Mouse (Mus musculus): ENCODE measurements around the gene Cxcr1. TPM values are rescaled to one million over a fixed set of nuclear protein-coding genes. Genes with fewer than 3 reads are reported as not detected.

The Cxcr1 gene
- polyA plus RNA-seq, 1 experiment from 2014 or later: not detected

- WGBS: 62% methylated on average over 5 of the region's 5 CpGs
- Histone ChIP-seq H3K4me2 (ENCODE audit: low read depth) (no peak overlapping the region), H3K27me3 (ENCODE audit: control insufficient read depth, insufficient read depth, low read length) (no peaks in the 10 kb centered on the region), H3K9me3 (ENCODE audit: control insufficient read depth, low read length) (no peaks in the 10 kb centered on the region), H3K4me1 (ENCODE audit: control insufficient read depth, insufficient read depth, low read length) (no peaks in the 10 kb centered on the region), H3K36me3 (ENCODE audit: control insufficient read depth, insufficient read depth, low read length) (no peaks in the 10 kb centered on the region), H3K4me3 (ENCODE audit: low read depth, low read length) (no peak overlapping the region), H3K27ac (ENCODE audit: low read depth, low read length) (no peak overlapping the region), H3K9ac (ENCODE audit: low read length) (no peak overlapping the region)
- no peak for DNase-seq (ENCODE audit: low spot score)
- ATAC-seq (ENCODE audit: insufficient read depth, low FRiP score, low TSS enrichment): no peak
These were observed 9.0 kb upstream of the Cxcr1 start for GRCm38 (mm10) chr1:74203457-74203856.

DNA sequence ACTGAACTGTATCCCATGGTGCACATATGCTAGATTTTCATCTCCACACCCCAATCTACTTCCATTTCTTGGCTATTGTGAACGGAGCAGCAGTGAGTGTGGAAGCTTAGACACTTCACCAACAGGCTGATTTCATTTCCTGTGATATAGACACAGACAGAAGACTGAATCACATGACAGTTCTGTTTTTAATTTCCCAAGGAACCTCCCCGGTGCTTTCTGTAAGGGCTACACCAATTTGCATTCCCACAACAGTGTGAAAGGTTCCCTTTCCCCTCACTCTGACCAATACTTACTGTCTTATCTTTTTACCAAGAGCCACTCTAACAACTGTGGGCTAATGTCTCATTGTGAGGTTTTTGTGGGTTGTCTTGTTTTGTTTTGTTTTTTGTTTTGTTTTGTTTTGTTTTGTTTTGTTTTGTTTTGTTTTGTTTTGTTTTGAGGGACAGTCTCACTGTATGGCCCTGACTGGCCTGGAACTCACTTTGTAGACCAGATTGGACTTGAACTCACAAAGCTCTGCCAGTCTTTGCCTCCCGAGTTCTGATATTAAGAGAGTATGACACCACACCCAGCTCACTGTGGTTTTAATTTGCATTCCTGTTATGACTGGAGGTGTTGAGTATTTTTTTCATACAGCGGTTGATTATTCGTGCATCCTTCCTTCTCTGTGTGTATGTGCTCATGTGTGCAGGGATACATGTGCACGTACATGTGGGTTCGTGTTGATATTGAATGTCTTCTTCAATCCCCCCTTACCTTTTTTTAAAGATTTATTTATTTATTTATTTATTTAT is 6.8 kb upstream of the Cxcr1 start:
- ATAC-seq (ENCODE audit: insufficient read depth, low FRiP score, low TSS enrichment) (no peak), DNase-seq (ENCODE audit: low spot score) (no peak)
- H3K4me3 ChIP-seq (ENCODE audit: low read depth, low read length): no peak overlapping the region
- no peaks in the 10 kb centered on the region for H3K4me1 ChIP-seq (ENCODE audit: control insufficient read depth, insufficient read depth, low read length)
- no peaks in the 10 kb centered on the region for H3K9me3 ChIP-seq (ENCODE audit: control insufficient read depth, low read length)
- no peaks in the 10 kb centered on the region for H3K36me3 ChIP-seq (ENCODE audit: control insufficient read depth, insufficient read depth, low read length)
- H3K27me3 ChIP-seq (ENCODE audit: control insufficient read depth, insufficient read depth, low read length): no peaks in the 10 kb centered on the region
- no peak overlapping the region for H3K27ac ChIP-seq (ENCODE audit: low read depth, low read length)
- WGBS: 84% methylated on average over 7 of the region's 7 CpGs
- H3K9ac ChIP-seq (ENCODE audit: low read length): no peak overlapping the region
- no peak overlapping the region for H3K4me2 ChIP-seq (ENCODE audit: low read depth)

- ATAC-seq (ENCODE audit: insufficient read depth, low FRiP score, low TSS enrichment): no peak
- no peak overlapping the region for H3K9ac ChIP-seq (ENCODE audit: low read length)
- no peak for DNase-seq (ENCODE audit: low spot score)
These were observed 4.6 kb upstream of the Cxcr1 start for GRCm38 (mm10) chr1:74199046-74199445.

DNA sequence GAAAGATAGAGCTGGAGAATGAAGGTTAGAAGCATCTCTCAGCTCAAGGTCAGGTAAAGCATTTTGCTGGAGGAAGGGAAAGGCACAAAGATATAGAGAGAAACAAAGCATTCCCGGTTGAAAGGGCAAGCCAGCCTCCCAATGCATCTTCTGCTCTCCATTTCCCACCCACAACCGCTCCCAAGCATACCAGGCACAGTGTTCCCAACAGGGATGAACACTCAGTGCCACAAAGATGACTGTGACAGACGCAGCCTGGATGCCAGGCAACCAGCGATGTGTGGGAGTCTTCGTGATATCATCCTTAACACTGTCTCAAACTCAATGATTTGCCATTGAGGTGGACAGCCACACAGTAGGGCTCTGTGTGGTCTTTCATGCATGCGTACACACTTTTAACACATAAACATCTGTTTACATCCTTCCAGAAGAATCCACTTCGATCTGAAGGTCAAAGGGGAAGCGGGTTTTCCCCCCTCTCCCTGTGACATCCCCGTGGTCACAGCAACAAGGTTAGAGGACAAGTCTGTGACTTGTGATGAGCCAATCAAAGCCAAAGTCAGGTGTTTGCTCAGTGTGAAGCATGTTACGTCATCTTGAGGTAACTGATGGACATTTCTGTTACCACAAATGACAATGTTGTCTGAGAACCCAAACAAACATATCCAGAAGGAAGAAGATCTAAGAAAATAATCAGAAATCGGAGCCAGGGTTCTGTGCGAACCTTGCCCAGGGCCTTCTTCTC is 3.5 kb upstream of the Cxcr1 start:
- Histone ChIP-seq H3K4me3 (ENCODE audit: low read depth, low read length) (no peak overlapping the region), H3K4me2 (ENCODE audit: low read depth) (no peak overlapping the region), H3K36me3 (ENCODE audit: control insufficient read depth, insufficient read depth, low read length) (no peaks in the 10 kb centered on the region), H3K9me3 (ENCODE audit: control insufficient read depth, low read length) (no peaks in the 10 kb centered on the region), H3K4me1 (ENCODE audit: control insufficient read depth, insufficient read depth, low read length) (no peaks in the 10 kb centered on the region), H3K27ac (ENCODE audit: low read depth, low read length) (no peak overlapping the region), H3K27me3 (ENCODE audit: control insufficient read depth, insufficient read depth, low read length) (no peaks in the 10 kb centered on the region), H3K9ac (ENCODE audit: low read length) (no peak overlapping the region)
- ATAC-seq (ENCODE audit: insufficient read depth, low FRiP score, low TSS enrichment) (no peak), DNase-seq (ENCODE audit: low spot score) (no peak)
- WGBS: 80% methylated on average over 12 of the region's 12 CpGs

More at GRCm38 (mm10) chr1:74199046-74199445, 4.6 kb upstream of the Cxcr1 start:
- Histone ChIP-seq H3K4me2 (ENCODE audit: low read depth) (no peak overlapping the region), H3K36me3 (ENCODE audit: control insufficient read depth, insufficient read depth, low read length) (no peaks in the 10 kb centered on the region), H3K4me1 (ENCODE audit: control insufficient read depth, insufficient read depth, low read length) (no peaks in the 10 kb centered on the region), H3K27ac (ENCODE audit: low read depth, low read length) (no peak overlapping the region), H3K9me3 (ENCODE audit: control insufficient read depth, low read length) (no peaks in the 10 kb centered on the region), H3K27me3 (ENCODE audit: control insufficient read depth, insufficient read depth, low read length) (no peaks in the 10 kb centered on the region), H3K4me3 (ENCODE audit: low read depth, low read length) (no peak overlapping the region)
- WGBS: 92% methylated on average over 8 of the region's 8 CpGs

- no peaks in the 10 kb centered on the region for H3K9me3 ChIP-seq (ENCODE audit: control insufficient read depth, low read length)
- no peaks in the 10 kb centered on the region for H3K4me1 ChIP-seq (ENCODE audit: control insufficient read depth, insufficient read depth, low read length)
- ATAC-seq (ENCODE audit: insufficient read depth, low FRiP score, low TSS enrichment): no peak
- no peak overlapping the region for H3K4me3 ChIP-seq (ENCODE audit: low read depth, low read length)
- no peaks in the 10 kb centered on the region for H3K27me3 ChIP-seq (ENCODE audit: control insufficient read depth, insufficient read depth, low read length)
- H3K9ac ChIP-seq (ENCODE audit: low read length): no peak overlapping the region
- 83% methylated on average over 17 of the region's 17 CpGs for WGBS
- no peaks in the 10 kb centered on the region for H3K36me3 ChIP-seq (ENCODE audit: control insufficient read depth, insufficient read depth, low read length)
- H3K27ac ChIP-seq (ENCODE audit: low read depth, low read length): no peak overlapping the region
- H3K4me2 ChIP-seq (ENCODE audit: low read depth): no peak overlapping the region
- no peak for DNase-seq (ENCODE audit: low spot score)
These were observed 2.4 kb upstream of the Cxcr1 start for GRCm38 (mm10) chr1:74196621-74197419.

DNA sequence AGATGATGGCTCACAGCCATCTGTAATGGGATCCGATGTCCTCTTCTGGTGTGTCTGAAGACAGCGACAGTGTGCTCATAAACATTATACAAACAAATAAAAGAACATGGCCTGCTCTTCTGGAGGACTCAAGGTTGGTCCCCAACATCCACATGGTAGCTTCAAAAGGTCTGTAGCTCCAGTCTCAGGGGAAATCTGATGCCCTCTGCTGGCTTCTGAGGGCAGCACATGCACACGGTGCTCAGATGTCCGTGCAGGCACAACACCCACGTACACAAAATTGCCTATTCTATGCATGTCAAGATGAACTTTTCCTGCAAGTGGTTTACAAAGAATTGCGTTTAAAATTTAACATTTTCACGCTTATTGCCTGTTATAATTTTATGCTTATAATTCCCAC is 1.5 kb upstream of the Cxcr1 start:
- H3K27me3 ChIP-seq (ENCODE audit: control insufficient read depth, insufficient read depth, low read length): no peaks in the 10 kb centered on the region
- ATAC-seq (ENCODE audit: insufficient read depth, low FRiP score, low TSS enrichment) (no peak), DNase-seq (ENCODE audit: low spot score) (peak; percentile 23)
- H3K4me3 ChIP-seq (ENCODE audit: low read depth, low read length): no peak overlapping the region
- H3K36me3 ChIP-seq (ENCODE audit: control insufficient read depth, insufficient read depth, low read length): no peaks in the 10 kb centered on the region
- H3K27ac ChIP-seq (ENCODE audit: low read depth, low read length): no peak overlapping the region
- WGBS: 45% methylated on average over 7 of the region's 7 CpGs
- H3K4me1 ChIP-seq (ENCODE audit: control insufficient read depth, insufficient read depth, low read length): no peaks in the 10 kb centered on the region
- H3K9me3 ChIP-seq (ENCODE audit: control insufficient read depth, low read length): no peaks in the 10 kb centered on the region
- H3K9ac ChIP-seq (ENCODE audit: low read length): no peak overlapping the region
- H3K4me2 ChIP-seq (ENCODE audit: low read depth): no peak overlapping the region

DNA sequence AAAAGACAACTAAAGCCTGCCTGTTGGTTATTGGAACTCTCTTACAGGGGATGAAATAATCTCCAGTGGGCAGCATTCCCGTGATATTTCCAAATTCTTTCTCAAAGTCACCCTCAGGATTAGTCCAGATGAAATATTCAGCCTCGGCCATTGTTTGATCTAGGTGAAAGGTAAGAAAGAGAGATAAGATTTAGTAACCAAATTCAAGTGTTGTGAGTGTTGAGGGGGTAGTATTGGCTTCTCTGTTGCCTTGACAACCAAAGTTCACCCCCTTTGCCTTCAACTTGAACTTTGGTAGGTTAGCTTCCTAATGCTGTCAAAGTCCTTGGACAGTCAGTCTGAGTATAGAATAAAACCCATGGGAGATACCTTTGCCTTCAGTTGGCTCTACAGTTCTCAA is 1.7 kb downstream of the Cxcr1 start:
- Histone ChIP-seq H3K9me3 (ENCODE audit: control insufficient read depth, low read length) (no peaks in the 10 kb centered on the region), H3K36me3 (ENCODE audit: control insufficient read depth, insufficient read depth, low read length) (no peaks in the 10 kb centered on the region), H3K9ac (ENCODE audit: low read length) (no peak overlapping the region), H3K4me3 (ENCODE audit: low read depth, low read length) (no peak overlapping the region), H3K4me2 (ENCODE audit: low read depth) (no peak overlapping the region), H3K4me1 (ENCODE audit: control insufficient read depth, insufficient read depth, low read length) (no peaks in the 10 kb centered on the region), H3K27ac (ENCODE audit: low read depth, low read length) (no peak overlapping the region), H3K27me3 (ENCODE audit: control insufficient read depth, insufficient read depth, low read length) (no peaks in the 10 kb centered on the region)
- DNase-seq (ENCODE audit: low spot score) (no peak), ATAC-seq (ENCODE audit: insufficient read depth, low FRiP score, low TSS enrichment) (no peak)
- WGBS: 85% methylated on average over 2 of the region's 2 CpGs

- no peaks in the 10 kb centered on the region for H3K27me3 ChIP-seq (ENCODE audit: control insufficient read depth, insufficient read depth, low read length)
- H3K4me1 ChIP-seq (ENCODE audit: control insufficient read depth, insufficient read depth, low read length): no peaks in the 10 kb centered on the region
- no peak overlapping the region for H3K4me3 ChIP-seq (ENCODE audit: low read depth, low read length)
- no peaks in the 10 kb centered on the region for H3K9me3 ChIP-seq (ENCODE audit: control insufficient read depth, low read length)
- 92% methylated on average over 7 of the region's 7 CpGs for WGBS
- no peak overlapping the region for H3K4me2 ChIP-seq (ENCODE audit: low read depth)
- H3K36me3 ChIP-seq (ENCODE audit: control insufficient read depth, insufficient read depth, low read length): no peaks in the 10 kb centered on the region
- DNase-seq (ENCODE audit: low spot score): no peak
- H3K27ac ChIP-seq (ENCODE audit: low read depth, low read length): no peak overlapping the region
- no peak for ATAC-seq (ENCODE audit: insufficient read depth, low FRiP score, low TSS enrichment)
- no peak overlapping the region for H3K9ac ChIP-seq (ENCODE audit: low read length)
These were observed 4.0 kb downstream of the Cxcr1 start for GRCm38 (mm10) chr1:74190471-74190870.

All from neural tube, embryonic 11.5 days (tissue).